Mouse (Mus musculus): Measurements from ENCODE around the gene Stxbp2. TPM values are rescaled to one million over a fixed set of nuclear protein-coding genes. Genes with fewer than 3 reads are reported as not detected.
"Not testable (repeated sequence)": the region's sequence is repeated elsewhere in the genome, so short reads cannot be mapped to it uniquely, and the experiment has no call there.

Stxbp2 gene
- polyA plus RNA-seq (2015; fragmentation: Nextera tagmentation; extraction: Ambion mirVana): 50.7 and 61.9 TPM in 2 replicates

GRCm38 (mm10) chr8:3630647-3631477 lies at the start of gene Stxbp2:
Gene Stxbp2 (plus strand): TSS chr8:3630955.
- peak within 1 kb of the TSS; percentile 39 for H3K9ac ChIP-seq (replicated peaks)
- no peaks in the 10 kb centered on the region for H3K36me3 ChIP-seq
- 4% methylated on average over 47 of the region's 47 CpGs for WGBS
- peak within 1 kb of the TSS; percentile 70 for H3K4me2 ChIP-seq (replicated peaks)
- H3K4me1 ChIP-seq: peaks cover 13% of the 10 kb centered on the region
- ATAC-seq (replicated peaks): peak; percentile 87
- no peak within 1 kb of the TSS for H3K27ac ChIP-seq (replicated peaks)
- H3K27me3 ChIP-seq: no peaks in the 10 kb centered on the region
- peak within 1 kb of the TSS; percentile 57 for H3K4me3 ChIP-seq
- no peaks in the 10 kb centered on the region for H3K9me3 ChIP-seq

GRCm38 (mm10) chr8:3581961-3582360 lies 48.8 kb upstream of the Stxbp2 start:
- whole genome bisulfite sequencing: 95% methylated on average over 3 of the region's 3 CpGs
- H3K4me3 ChIP-seq: not testable (repeated sequence)

GRCm38 (mm10) chr8:3586452-3586851 lies 44.3 kb upstream of the Stxbp2 start:
- H3K27me3 ChIP-seq: no peaks in the 10 kb centered on the region
- H3K9ac ChIP-seq (replicated peaks): no peak overlapping the region
- H3K4me1 ChIP-seq: no peaks in the 10 kb centered on the region
- H3K4me3 ChIP-seq: no peak overlapping the region
- WGBS: 96% methylated on average over 2 of the region's 2 CpGs
- H3K27ac ChIP-seq (replicated peaks): no peak overlapping the region
- ATAC-seq (replicated peaks): no peak
- H3K36me3 ChIP-seq: no peaks in the 10 kb centered on the region
- no peaks in the 10 kb centered on the region for H3K9me3 ChIP-seq
- no peak overlapping the region for H3K4me2 ChIP-seq (replicated peaks)

More at GRCm38 (mm10) chr8:3581961-3582360, 48.8 kb upstream of the Stxbp2 start:
- ATAC-seq (replicated peaks); H3K27me3 ChIP-seq; H3K4me1 ChIP-seq; H3K4me2 ChIP-seq (replicated peaks); H3K27ac ChIP-seq (replicated peaks); H3K9me3 ChIP-seq; H3K9ac ChIP-seq (replicated peaks); H3K36me3 ChIP-seq: not testable (repeated sequence)

GRCm38 (mm10) chr8:3586993-3587390 lies 43.8 kb upstream of the Stxbp2 start, which contains the start of gene Camsap3:
Gene Camsap3 (plus strand): TSS chr8:3587293.
- peak within 1 kb of the TSS; percentile 79 for H3K9ac ChIP-seq (replicated peaks)
- H3K4me3 ChIP-seq: peak within 1 kb of the TSS; percentile 80
- H3K27me3 ChIP-seq: no peaks in the 10 kb centered on the region
- no peaks in the 10 kb centered on the region for H3K36me3 ChIP-seq
- no peak for ATAC-seq (replicated peaks)
- H3K9me3 ChIP-seq: no peaks in the 10 kb centered on the region
- 2% methylated on average over 7 of the region's 7 CpGs for WGBS
- peak within 1 kb of the TSS; percentile 63 for H3K4me2 ChIP-seq (replicated peaks)
- no peaks in the 10 kb centered on the region for H3K4me1 ChIP-seq
- peak within 1 kb of the TSS; percentile 88 for H3K27ac ChIP-seq (replicated peaks)

GRCm38 (mm10) chr8:3587391-3588257 lies 43.1 kb upstream of the Stxbp2 start:
- Histone ChIP-seq H3K36me3 (no peaks in the 10 kb centered on the region), H3K9ac (replicated peaks) (peak overlapping the region; percentile 79), H3K27me3 (no peaks in the 10 kb centered on the region), H3K4me3 (peak overlapping the region; percentile 80), H3K4me1 (no peaks in the 10 kb centered on the region), H3K27ac (replicated peaks) (peak overlapping the region; percentile 88), H3K4me2 (replicated peaks) (peak overlapping the region; percentile 63), H3K9me3 (no peaks in the 10 kb centered on the region)
- WGBS: under 1% methylated on average over 74 of the region's 77 CpGs
- ATAC-seq (replicated peaks): peak; percentile 84

GRCm38 (mm10) chr8:3588258-3588633 lies 42.5 kb upstream of the Stxbp2 start:
- no peaks in the 10 kb centered on the region for H3K4me1 ChIP-seq
- H3K27me3 ChIP-seq: no peaks in the 10 kb centered on the region
- peak overlapping the region; percentile 80 for H3K4me3 ChIP-seq
- under 1% methylated on average over 11 of the region's 11 CpGs for WGBS
- H3K4me2 ChIP-seq (replicated peaks): peak overlapping the region; percentile 63
- no peaks in the 10 kb centered on the region for H3K9me3 ChIP-seq
- H3K36me3 ChIP-seq: no peaks in the 10 kb centered on the region
- peak; percentile 73 for ATAC-seq (replicated peaks)
- H3K9ac ChIP-seq (replicated peaks): peak overlapping the region; percentile 79
- H3K27ac ChIP-seq (replicated peaks): peak overlapping the region; percentile 88

GRCm38 (mm10) chr8:3593470-3593869 lies 37.3 kb upstream of the Stxbp2 start:
- H3K4me3 ChIP-seq: no peak overlapping the region
- H3K9me3 ChIP-seq: no peaks in the 10 kb centered on the region
- H3K9ac ChIP-seq (replicated peaks): no peak overlapping the region
- no peak overlapping the region for H3K27ac ChIP-seq (replicated peaks)
- 0 out of 2 replicates have a peak, but pooled peaks cover 8% of the 10 kb centered on the region for H3K36me3 ChIP-seq
- H3K27me3 ChIP-seq: no peaks in the 10 kb centered on the region
- WGBS: 61% methylated on average over 3 of the region's 3 CpGs
- H3K4me1 ChIP-seq: peaks cover 4% of the 10 kb centered on the region; the same call in 1 of the 2 replicates
- no peak for ATAC-seq (replicated peaks)
- H3K4me2 ChIP-seq (replicated peaks): no peak overlapping the region

GRCm38 (mm10) chr8:3594466-3594865 lies 36.3 kb upstream of the Stxbp2 start:
- no peak overlapping the region for H3K4me3 ChIP-seq
- peaks cover 18% of the 10 kb centered on the region for H3K36me3 ChIP-seq
- no peak overlapping the region for H3K4me2 ChIP-seq (replicated peaks)
- peaks cover 4% of the 10 kb centered on the region; the same call in 1 of the 2 replicates for H3K4me1 ChIP-seq
- no peaks in the 10 kb centered on the region for H3K9me3 ChIP-seq
- H3K27ac ChIP-seq (replicated peaks): no peak overlapping the region
- WGBS: 90% methylated on average over 2 of the region's 2 CpGs
- no peak for ATAC-seq (replicated peaks)
- no peak overlapping the region for H3K9ac ChIP-seq (replicated peaks)
- H3K27me3 ChIP-seq: no peaks in the 10 kb centered on the region

GRCm38 (mm10) chr8:3598054-3598453 lies 32.7 kb upstream of the Stxbp2 start:
- no peaks in the 10 kb centered on the region for H3K9me3 ChIP-seq
- WGBS: 82% methylated on average over 3 of the region's 3 CpGs
- H3K4me2 ChIP-seq (replicated peaks): no peak overlapping the region
- peaks cover 48% of the 10 kb centered on the region for H3K36me3 ChIP-seq
- no peak; the same call in 1 of the 2 replicates for ATAC-seq (replicated peaks)
- peaks cover 4% of the 10 kb centered on the region; the same call in 1 of the 2 replicates for H3K4me1 ChIP-seq
- H3K9ac ChIP-seq (replicated peaks): no peak overlapping the region
- no peak overlapping the region for H3K27ac ChIP-seq (replicated peaks)
- H3K27me3 ChIP-seq: no peaks in the 10 kb centered on the region
- no peak overlapping the region for H3K4me3 ChIP-seq

- Histone ChIP-seq H3K27ac (replicated peaks) (no peak overlapping the region), H3K9ac (replicated peaks) (no peak overlapping the region), H3K4me3 (no peak overlapping the region), H3K4me2 (replicated peaks) (no peak overlapping the region), H3K9me3 (no peaks in the 10 kb centered on the region), H3K27me3 (no peaks in the 10 kb centered on the region), H3K36me3 (peaks cover 59% of the 10 kb centered on the region), H3K4me1 (no peaks in the 10 kb centered on the region)
- WGBS: 92% methylated on average over 1 of the region's 1 CpGs
- ATAC-seq (replicated peaks): no peak
Observed at GRCm38 (mm10) chr8:3599219-3599618, 31.5 kb upstream of the Stxbp2 start.

GRCm38 (mm10) chr8:3600401-3600800 lies 30.4 kb upstream of the Stxbp2 start:
- Histone ChIP-seq H3K4me2 (replicated peaks) (no peak overlapping the region), H3K27me3 (no peaks in the 10 kb centered on the region), H3K4me3 (no peak overlapping the region), H3K36me3 (peaks cover 67% of the 10 kb centered on the region), H3K9me3 (no peaks in the 10 kb centered on the region), H3K27ac (replicated peaks) (no peak overlapping the region), H3K9ac (replicated peaks) (no peak overlapping the region), H3K4me1 (no peaks in the 10 kb centered on the region)
- ATAC-seq (replicated peaks): no peak
- WGBS: 90% methylated on average over 6 of the region's 6 CpGs

GRCm38 (mm10) chr8:3603439-3603838 lies 27.3 kb upstream of the Stxbp2 start:
- no peak overlapping the region for H3K9ac ChIP-seq (replicated peaks)
- ATAC-seq (replicated peaks): no peak
- no peaks in the 10 kb centered on the region for H3K4me1 ChIP-seq
- no peak overlapping the region for H3K4me2 ChIP-seq (replicated peaks)
- H3K36me3 ChIP-seq: peaks cover 90% of the 10 kb centered on the region
- H3K27me3 ChIP-seq: no peaks in the 10 kb centered on the region
- no peaks in the 10 kb centered on the region for H3K9me3 ChIP-seq
- H3K4me3 ChIP-seq: no peak overlapping the region
- no peak overlapping the region for H3K27ac ChIP-seq (replicated peaks)
- whole genome bisulfite sequencing: 85% methylated on average over 13 of the region's 13 CpGs

All from forebrain, embryonic 15.5 days (tissue).